Mouse (Mus musculus) ES-Bruce4 (cell line): Measurements from ENCODE around the gene Hnrnpa3.
"Not testable (repeated sequence)": the region's sequence is repeated elsewhere in the genome, so short reads cannot be mapped to it uniquely, and the experiment has no call there.

Experiments used
- CTCF ChIP-seq: IDR thresholded peaks from one replicate; pipeline ENCODE4 v1.8.1; 2011; ENCODE audit warnings: low read depth, low read length
- EP300 ChIP-seq: IDR thresholded peaks from 2 replicates; pipeline ENCODE4 v1.6.1; 2011; ENCODE audit warnings: low read depth, low read length; ENCODE audit not compliant: insufficient read depth
- POLR2A ChIP-seq: IDR thresholded peaks from one replicate; pipeline ENCODE4 v1.8.1; 2011; ENCODE audit warnings: low read length; ENCODE audit not compliant: insufficient read depth

DNA sequence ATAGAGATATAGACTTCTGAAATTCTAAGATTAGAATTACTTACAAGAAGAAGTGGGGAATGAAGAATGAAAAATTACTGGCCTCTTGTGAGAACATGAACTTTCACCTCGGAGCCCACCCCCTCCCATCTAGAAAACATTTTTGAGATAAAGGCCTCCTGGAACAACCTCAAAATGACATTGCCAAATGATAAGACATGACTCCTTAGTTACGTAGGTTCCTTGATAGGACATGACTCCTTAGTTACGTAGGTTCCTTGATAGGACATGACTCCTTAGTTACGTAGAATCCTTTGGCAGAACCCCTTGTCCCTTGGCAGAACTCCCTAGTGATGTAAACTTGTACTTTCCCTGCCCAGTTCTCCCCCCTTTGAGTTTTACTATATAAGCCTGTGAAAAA, 16.7 kb upstream of the Hnrnpa3 start:
- not testable (repeated sequence) for TF ChIP-seq POLR2A, CTCF, EP300
